In the genomic region with DNA sequence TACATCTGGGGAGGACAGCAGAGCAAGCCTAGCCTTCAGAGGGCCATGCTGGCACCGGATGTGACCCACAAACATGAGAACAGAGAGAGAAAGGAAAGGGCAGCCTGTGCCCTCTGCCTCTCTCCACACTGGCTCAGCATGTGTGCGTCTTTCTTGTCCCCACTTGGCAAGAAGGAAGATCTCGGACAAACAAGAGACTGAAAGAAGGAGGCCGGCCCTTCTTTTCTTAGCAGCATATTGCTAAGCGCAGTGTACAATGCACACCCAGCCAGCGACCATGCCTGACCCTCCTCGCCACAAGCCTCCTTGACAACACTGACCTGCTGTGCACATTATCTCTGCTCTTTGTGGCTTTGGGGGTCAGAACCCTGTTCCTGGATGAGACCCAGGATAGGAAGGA, we compare ENCODE assay signal across 15 mouse cellular contexts.
DNase-seq lines count a peak whose midpoint lies in the region; ATAC-seq lines count a peak whose summit lies in the region.
"Had no signal": no experiment of that assay in that cellular context is flagged by ENCODE, and none has a peak within 500 bp of the region (broad histone marks: within the 10 kb centered on the region; RNA-seq: fewer than 3 reads in every experiment).

No protein-coding gene starts in this region.

- peak overlapping the region; percentile 83 for H3K27ac ChIP-seq in heart, embryonic 13.5 days (replicated peaks)
- H3K27ac ChIP-seq in embryonic facial prominence, embryonic 13.5 days: 0 out of 2 replicates have a peak overlapping the region, but pooled peaks have one; percentile 34
- H3K27ac ChIP-seq: midbrain, embryonic 13.5 days had no signal

- DNase-seq in cerebellum, adult 9-10 months: peak; percentile 9
- DNase-seq in cerebellum, postnatal 36 days: no peak
- no peak for DNase-seq in heart, adult 9 months (ENCODE audit: low spot score in 2 of 2)
- peak; percentile 13 to 15 for DNase-seq in layer of hippocampus, adult 8-10 months (ENCODE audit: low spot score in 2 of 2)
- DNase-seq in layer of hippocampus, postnatal 25 days (ENCODE audit: extremely low spot score in 1 of 2, low spot score in 1 of 2): no peak
- DNase-seq: heart, adult 18-20 months; lung, embryonic 14.5 days; right cerebral cortex, adult 18-20 months; thymus, postnatal 25 days had no signal

- H3K36me3 ChIP-seq in heart, embryonic 13.5 days: no peaks in the 10 kb centered on the region
- no peaks in the 10 kb centered on the region for H3K36me3 ChIP-seq in embryonic facial prominence, embryonic 13.5 days
- H3K36me3 ChIP-seq: kidney, embryonic 15.5 days; midbrain, embryonic 13.5 days had no signal

- H3K4me3 ChIP-seq in heart, embryonic 13.5 days: no peak overlapping the region
- H3K4me3 ChIP-seq in embryonic facial prominence, embryonic 13.5 days: no peak overlapping the region
- H3K4me3 ChIP-seq: kidney, embryonic 15.5 days; midbrain, embryonic 13.5 days had no signal

- ATAC-seq in heart, embryonic 13.5 days (ENCODE audit: extremely low read depth, insufficient number of reproducible peaks, low FRiP score, low TSS enrichment): no peak
- no peak for ATAC-seq in embryonic facial prominence, embryonic 13.5 days (ENCODE audit: insufficient number of reproducible peaks, insufficient read depth, low FRiP score, low TSS enrichment, low read depth)
- ATAC-seq: midbrain, embryonic 13.5 days; Patski had no signal

- H3K9me3 ChIP-seq in heart, embryonic 13.5 days: 0 out of 2 replicates have a peak, but pooled peaks cover 3% of the 10 kb centered on the region
- no peaks in the 10 kb centered on the region for H3K9me3 ChIP-seq in embryonic facial prominence, embryonic 13.5 days
- H3K9me3 ChIP-seq: kidney, embryonic 15.5 days; midbrain, embryonic 13.5 days had no signal

- H3K4me2 ChIP-seq in heart, embryonic 13.5 days: no peak overlapping the region
- no peak overlapping the region for H3K4me2 ChIP-seq in embryonic facial prominence, embryonic 13.5 days
- H3K4me2 ChIP-seq: kidney, embryonic 15.5 days; liver, embryonic 11.5 days; lung, embryonic 14.5 days; midbrain, embryonic 13.5 days had no signal

- 69% methylated on average over 7 of the region's 7 CpGs for WGBS in heart, embryonic 13.5 days
- 64% methylated on average over 7 of the region's 7 CpGs for WGBS in embryonic facial prominence, embryonic 13.5 days

- H3K9ac ChIP-seq in heart, embryonic 13.5 days: 0 out of 2 replicates have a peak overlapping the region, but pooled peaks have one; percentile 19
- no peak overlapping the region for H3K9ac ChIP-seq in embryonic facial prominence, embryonic 13.5 days
- H3K9ac ChIP-seq: kidney, embryonic 15.5 days; lung, embryonic 14.5 days; midbrain, embryonic 13.5 days had no signal

- no peaks in the 10 kb centered on the region for H3K27me3 ChIP-seq in heart, embryonic 13.5 days (replicated peaks)
- no peaks in the 10 kb centered on the region for H3K27me3 ChIP-seq in embryonic facial prominence, embryonic 13.5 days
- H3K27me3 ChIP-seq: kidney, embryonic 15.5 days; midbrain, embryonic 13.5 days; Patski had no signal

- peaks cover 24% of the 10 kb centered on the region for H3K4me1 ChIP-seq in heart, embryonic 13.5 days
- H3K4me1 ChIP-seq in embryonic facial prominence, embryonic 13.5 days: peaks cover 53% of the 10 kb centered on the region

Comparison
In these comparisons a context has a peak if more than half of its experiments do, and no peak if none do; other contexts are left out.
1. DNase-seq: peak in cerebellum, adult 9-10 months (single experiment) and layer of hippocampus, adult 8-10 months (2 of 2); none in cerebellum, postnatal 36 days (0 of 2), heart, adult 9 months (0 of 2) and layer of hippocampus, postnatal 25 days (0 of 2).